Mouse (Mus musculus) stomach, embryonic 16.5 days (tissue): Measurements from ENCODE around the gene Pde3a. TPM values are rescaled to one million over a fixed set of nuclear protein-coding genes. Genes with fewer than 3 reads are reported as not detected.

Experiments used
- ATAC-seq: fragments of 200-750 bp; cut with Nextera tagmentation; 2 replicates; pipeline ENCODE4 v1.8.0; 2017; ENCODE audit warnings: moderate number of reproducible peaks, moderate TSS enrichment; ENCODE audit not compliant: insufficient read depth, low FRiP score
- H3K27ac ChIP-seq: fragments of 300-500 bp; sonication (generic); 2 replicates; pipeline ENCODE4 v1.5.1; 2014; ENCODE audit warnings: low read length
- H3K27me3 ChIP-seq: fragments of 300-500 bp; sonication (generic); 2 replicates; pipeline ENCODE4 v1.6.1; 2014; ENCODE audit warnings: low read length, control low read depth, mixed read lengths; ENCODE audit not compliant: control insufficient read depth, insufficient read depth
- H3K36me3 ChIP-seq: fragments of 300-500 bp; sonication (generic); 2 replicates; pipeline ENCODE4 v1.6.1; 2014; ENCODE audit warnings: low read length; ENCODE audit not compliant: control insufficient read depth, insufficient read depth
- H3K4me1 ChIP-seq: fragments of 300-500 bp; sonication (generic); 2 replicates; pipeline ENCODE4 v1.6.1; 2014; ENCODE audit warnings: low read length, control low read depth, mixed read lengths; ENCODE audit not compliant: control insufficient read depth, insufficient read depth
- H3K4me2 ChIP-seq: fragments of 300-500 bp; sonication (generic); 2 replicates; pipeline ENCODE4 v1.6.1; 2014; ENCODE audit warnings: low read depth, low read length, mixed read lengths
- H3K4me3 ChIP-seq: fragments of 300-500 bp; sonication (generic); replicated peaks from 2 replicates; pipeline ENCODE4 v1.5.1; 2014; ENCODE audit warnings: mild to moderate bottlenecking, low read length
- H3K9ac ChIP-seq: fragments of 300-500 bp; sonication (generic); 2 replicates; pipeline ENCODE4 v1.6.1; 2014; ENCODE audit warnings: low read length
- H3K9me3 ChIP-seq: fragments of 300-500 bp; sonication (generic); replicated peaks from 2 replicates; pipeline ENCODE4 v1.6.1; 2016; ENCODE audit warnings: low read length, control low read depth; ENCODE audit not compliant: control insufficient read depth
- WGBS: fragments of 180-500 bp; shearing (Covaris S2); extraction: QIAGEN DNeasy Blood & Tissue Kit; methylation state at CpG from one replicate; pipeline ENCODE4 v1.1.7; 2014; 5-methylcytosine and 5-hydroxymethylcytosine counted together
- polyA plus RNA-seq: library from polyadenylated mRNA; unstranded; fragments of >200 nt; fragmentation: Nextera tagmentation; extraction: Ambion mirVana; gene quantifications from 2 replicates; pipeline ENCODE4 v1.2.1, GENCODE M21; 2015

Gene Pde3a
- 7.8 and 9.6 TPM in 2 replicates for polyA plus RNA-seq

GRCm38 (mm10) chr6:141248691-141249584 lies at the start of gene Pde3a:
TSS of gene Pde3a (plus strand) at chr6:141249269.
- H3K27ac ChIP-seq: peak within 1 kb of the TSS; percentile 89
- H3K36me3 ChIP-seq: no peaks in the 10 kb centered on the region
- peak within 1 kb of the TSS; percentile 64 for H3K4me2 ChIP-seq
- no peak for ATAC-seq
- WGBS: 3% methylated on average over 26 of the region's 28 CpGs
- H3K9ac ChIP-seq: peak within 1 kb of the TSS; percentile 88
- peaks cover 2% of the 10 kb centered on the region for H3K27me3 ChIP-seq
- no peaks in the 10 kb centered on the region for H3K9me3 ChIP-seq
- H3K4me3 ChIP-seq: peak within 1 kb of the TSS; percentile 72
- peaks cover 4% of the 10 kb centered on the region; the same call in 1 of the 2 replicates for H3K4me1 ChIP-seq

DNA sequence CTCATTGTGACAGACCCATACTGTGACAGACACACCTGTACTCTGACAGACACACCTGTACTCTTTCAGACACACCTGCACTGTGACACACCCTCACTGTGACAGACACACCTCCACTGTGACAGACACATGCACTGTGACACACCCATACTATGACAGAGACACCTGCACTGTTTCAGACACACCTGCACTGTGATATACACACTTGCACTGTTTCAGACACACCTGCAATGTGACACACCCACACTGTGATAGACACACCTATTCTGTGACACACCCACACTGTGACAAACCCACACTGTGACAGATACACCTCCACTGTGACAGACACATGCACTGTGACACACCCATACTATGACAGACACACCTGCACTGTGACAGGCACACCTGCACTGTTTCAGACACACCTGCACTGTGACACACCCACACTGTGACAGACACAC lies 48.9 kb upstream of the Pde3a start:
- Histone ChIP-seq H3K4me1 (no peaks in the 10 kb centered on the region), H3K9ac (no peak overlapping the region), H3K36me3 (no peaks in the 10 kb centered on the region), H3K9me3 (no peaks in the 10 kb centered on the region), H3K27ac (no peak overlapping the region), H3K4me2 (no peak overlapping the region), H3K27me3 (no peaks in the 10 kb centered on the region), H3K4me3 (no peak overlapping the region)
- peak; percentile 68; the same call in 1 of the 2 replicates for ATAC-seq

- ATAC-seq: no peak
- Histone ChIP-seq H3K4me1 (no peaks in the 10 kb centered on the region), H3K9ac (no peak overlapping the region), H3K27ac (no peak overlapping the region), H3K27me3 (no peaks in the 10 kb centered on the region), H3K4me2 (no peak overlapping the region), H3K9me3 (no peaks in the 10 kb centered on the region), H3K36me3 (no peaks in the 10 kb centered on the region), H3K4me3 (no peak overlapping the region)
- WGBS: 53% methylated on average over 6 of the region's 6 CpGs
Measured at GRCm38 (mm10) chr6:141207531-141207930, 41.5 kb upstream of the Pde3a start.

DNA sequence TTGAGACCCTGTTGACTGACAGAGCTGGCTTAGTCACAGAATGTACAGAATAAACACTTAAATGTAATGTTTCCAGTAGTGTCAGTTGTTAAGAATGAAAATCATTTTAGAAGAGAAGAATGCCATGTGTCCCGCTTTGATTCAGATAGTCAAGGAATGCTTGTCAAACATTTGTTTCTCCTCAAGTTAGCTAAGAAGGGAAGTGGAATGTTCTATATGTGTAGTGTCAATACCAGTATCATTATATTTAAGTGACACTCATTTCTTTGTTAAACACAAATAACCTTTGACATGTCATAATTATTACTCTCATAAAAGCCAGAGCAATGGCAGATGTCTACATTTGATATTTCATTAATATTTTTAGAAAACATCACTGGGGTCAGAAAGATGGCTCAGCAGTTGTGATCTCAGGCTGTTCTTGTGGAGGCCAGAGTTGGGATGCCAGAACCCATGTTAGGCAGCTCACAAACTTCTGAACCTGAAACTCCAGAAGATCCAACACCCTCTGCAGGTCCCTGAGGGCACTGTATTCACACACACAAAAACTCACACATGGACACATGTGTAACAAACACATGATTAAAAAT lies 40.7 kb upstream of the Pde3a start:
- Histone ChIP-seq H3K4me2 (no peak overlapping the region), H3K36me3 (no peaks in the 10 kb centered on the region), H3K4me1 (no peaks in the 10 kb centered on the region), H3K9ac (no peak overlapping the region), H3K9me3 (no peaks in the 10 kb centered on the region), H3K27ac (no peak overlapping the region), H3K27me3 (no peaks in the 10 kb centered on the region), H3K4me3 (no peak overlapping the region)
- no peak for ATAC-seq
- 26% methylated on average over 1 of the region's 1 CpGs for WGBS

DNA sequence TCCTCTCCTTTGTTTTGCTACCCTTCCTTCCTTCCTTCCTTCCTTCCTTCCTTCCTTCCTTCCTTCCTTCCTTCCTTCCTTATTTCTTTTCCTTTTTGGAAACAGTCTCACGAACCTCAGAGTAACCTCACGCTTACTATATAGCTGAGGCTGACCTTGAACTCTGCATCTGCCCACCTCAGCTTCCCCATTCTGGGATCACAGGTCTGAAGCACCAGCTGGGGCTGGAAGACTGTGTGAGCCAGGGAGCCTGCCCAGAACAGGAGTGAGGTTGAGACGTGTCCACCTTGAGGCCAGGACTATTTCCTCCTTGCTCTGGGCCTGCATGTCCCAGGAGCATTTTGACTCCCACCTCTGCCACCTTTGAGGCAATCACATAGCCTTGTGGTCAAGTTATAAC lies 39.0 kb upstream of the Pde3a start:
- no peaks in the 10 kb centered on the region for H3K9me3 ChIP-seq
- H3K27me3 ChIP-seq: no peaks in the 10 kb centered on the region
- 86% methylated on average over 3 of the region's 3 CpGs for WGBS
- H3K4me3 ChIP-seq: no peak overlapping the region
- H3K36me3 ChIP-seq: no peaks in the 10 kb centered on the region
- H3K4me1 ChIP-seq: no peaks in the 10 kb centered on the region
- ATAC-seq: no peak
- H3K9ac ChIP-seq: no peak overlapping the region
- no peak overlapping the region for H3K4me2 ChIP-seq
- H3K27ac ChIP-seq: no peak overlapping the region

DNA sequence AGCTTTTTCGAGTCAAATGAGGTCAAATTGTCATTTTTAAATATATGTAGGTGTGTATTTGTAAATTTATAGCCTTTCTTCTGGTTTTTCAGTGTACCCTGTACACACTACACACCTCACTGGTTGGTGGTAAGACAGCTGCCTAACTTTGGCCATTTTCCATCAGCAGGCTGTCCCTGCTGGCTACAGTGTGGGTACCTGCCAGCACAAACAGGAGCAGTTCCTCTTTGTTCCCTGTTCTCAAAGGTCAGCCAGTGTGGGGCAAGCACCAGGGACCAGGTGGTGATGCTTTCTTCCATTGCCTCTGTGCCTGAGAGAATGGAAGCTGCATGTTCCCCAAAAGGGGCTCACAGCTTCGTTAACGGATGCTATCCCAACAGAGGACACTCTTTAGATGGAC lies 28.0 kb upstream of the Pde3a start:
- 66% methylated on average over 3 of the region's 3 CpGs for WGBS
- no peak for ATAC-seq
- no peaks in the 10 kb centered on the region for H3K36me3 ChIP-seq
- no peak overlapping the region for H3K27ac ChIP-seq
- H3K27me3 ChIP-seq: no peaks in the 10 kb centered on the region
- H3K9me3 ChIP-seq: no peaks in the 10 kb centered on the region
- H3K9ac ChIP-seq: no peak overlapping the region
- H3K4me2 ChIP-seq: no peak overlapping the region
- H3K4me3 ChIP-seq: no peak overlapping the region
- H3K4me1 ChIP-seq: no peaks in the 10 kb centered on the region

DNA sequence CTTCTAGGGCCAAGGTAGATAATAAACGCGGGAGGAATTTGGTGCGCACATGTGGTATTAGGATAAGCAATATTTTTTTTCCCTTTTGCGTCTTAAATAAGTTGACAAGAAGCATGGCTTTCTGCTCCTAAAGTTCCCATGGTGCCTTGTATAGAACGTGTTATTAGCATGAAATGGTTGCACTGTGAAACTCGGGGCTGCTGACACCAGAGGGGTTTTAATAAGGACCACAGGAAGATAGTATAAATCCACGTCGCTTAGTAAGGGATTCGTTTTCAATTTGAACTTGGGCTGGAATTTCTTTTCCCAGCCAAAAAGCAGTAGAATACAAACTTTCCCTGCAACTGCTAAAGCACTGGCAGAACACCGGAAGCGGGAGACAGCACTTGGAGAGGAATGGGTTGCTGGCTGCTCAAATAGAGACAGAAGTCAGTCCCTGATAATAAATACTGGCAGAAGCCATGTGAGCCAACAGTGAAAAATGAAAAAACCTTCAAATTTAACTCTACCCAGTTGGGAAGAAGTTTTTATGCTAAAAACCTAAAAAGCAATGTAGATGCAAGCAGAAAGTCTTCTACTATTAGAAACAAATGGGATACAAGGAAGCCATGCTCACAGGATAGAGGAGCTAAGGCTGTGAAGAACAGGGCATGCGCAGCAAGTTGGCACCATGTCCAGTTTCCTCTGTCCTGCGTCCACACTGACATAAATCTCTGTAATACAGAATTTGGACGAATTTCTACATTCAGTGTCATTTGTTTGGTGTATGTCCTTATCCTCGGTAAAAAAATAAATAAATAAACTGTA lies 22.0 kb upstream of the Pde3a start:
- H3K27ac ChIP-seq: peak overlapping the region; percentile 55; the same call in 1 of the 2 replicates
- ATAC-seq: no peak
- H3K9ac ChIP-seq: no peak overlapping the region
- peak overlapping the region; percentile 1; the same call in 1 of the 2 replicates for H3K4me2 ChIP-seq
- H3K27me3 ChIP-seq: no peaks in the 10 kb centered on the region
- H3K4me1 ChIP-seq: no peaks in the 10 kb centered on the region; the same call in 1 of the 2 replicates
- no peaks in the 10 kb centered on the region for H3K9me3 ChIP-seq
- no peaks in the 10 kb centered on the region for H3K36me3 ChIP-seq
- H3K4me3 ChIP-seq: no peak overlapping the region
- WGBS: 55% methylated on average over 15 of the region's 15 CpGs

- Histone ChIP-seq H3K9me3 (no peaks in the 10 kb centered on the region), H3K4me3 (no peak overlapping the region), H3K27ac (no peak overlapping the region), H3K27me3 (no peaks in the 10 kb centered on the region), H3K36me3 (no peaks in the 10 kb centered on the region), H3K4me1 (no peaks in the 10 kb centered on the region; the same call in 1 of the 2 replicates), H3K9ac (no peak overlapping the region), H3K4me2 (no peak overlapping the region)
- ATAC-seq: no peak
- WGBS: 42% methylated on average over 3 of the region's 3 CpGs
Measured at GRCm38 (mm10) chr6:141227658-141228005, 21.4 kb upstream of the Pde3a start.
